Mouse (Mus musculus) myocyte (in vitro differentiated cells): ENCODE results near the gene Tra2b. TPM values are rescaled to one million over a fixed set of nuclear protein-coding genes. Genes with fewer than 3 reads are reported as not detected.

Source experiments
- H3K27me3 ChIP-seq: one replicate; pipeline ENCODE4 v1.6.1; 2011; ENCODE audit not compliant: control insufficient read depth, insufficient read depth, insufficient read length
- H3K36me3 ChIP-seq: one replicate; pipeline ENCODE4 v1.6.1; 2011; ENCODE audit not compliant: control insufficient read depth, insufficient read depth
- H3K4me2 ChIP-seq: one replicate; pipeline ENCODE4 v1.6.1; 2011; ENCODE audit warnings: low read depth, control low read depth
- H3K4me3 ChIP-seq: one replicate; pipeline ENCODE4 v1.5.1; 2011; ENCODE audit warnings: mild to moderate bottlenecking, control low read depth, moderate library complexity
- H3K79me2 ChIP-seq: one replicate; pipeline ENCODE4 v1.6.1; 2011; ENCODE audit not compliant: control insufficient read depth, insufficient read depth
- H3ac ChIP-seq: one replicate; pipeline ENCODE4 v1.6.1; 2011; ENCODE audit not compliant: control insufficient read depth, insufficient read length
- CEBPB ChIP-seq: IDR thresholded peaks from 2 replicates; pipeline ENCODE4 v1.6.1; 2011; ENCODE audit warnings: mild to moderate bottlenecking, moderate library complexity; ENCODE audit not compliant: poor library complexity, insufficient read depth, severe bottlenecking
- E2F4 ChIP-seq: IDR thresholded peaks from one replicate; pipeline ENCODE4 v1.6.1; 2011; ENCODE audit warnings: mild to moderate bottlenecking, control low read depth, moderate library complexity; ENCODE audit not compliant: insufficient read depth
- MAX ChIP-seq: IDR thresholded peaks from one replicate; pipeline ENCODE4 v1.6.1; 2011; ENCODE audit warnings: low read depth, mild to moderate bottlenecking, control low read depth
- MYOD1 ChIP-seq, 3 experiments: IDR thresholded peaks; one replicate each; pipeline ENCODE4 v1.6.1; 2011; ENCODE audit warnings: control low read depth in 2 of 3, low read depth in 2 of 3, mild to moderate bottlenecking in 2 of 3, moderate library complexity in 1 of 3; ENCODE audit not compliant: insufficient read length in 2 of 3, control insufficient read depth in 1 of 3
- MYOG ChIP-seq, 3 experiments: IDR thresholded peaks; one replicate each; pipeline ENCODE4 v1.6.1; 2011; ENCODE audit warnings: control low read depth in 2 of 3, low read depth in 2 of 3, mild to moderate bottlenecking in 2 of 3; ENCODE audit not compliant: insufficient read length in 2 of 3, control insufficient read depth in 1 of 3, insufficient read depth in 1 of 3
- POLR2A ChIP-seq: IDR thresholded peaks from one replicate; pipeline ENCODE4 v1.6.1; 2011; ENCODE audit warnings: low read depth, mild to moderate bottlenecking, control low read depth, moderate library complexity; ENCODE audit not compliant: insufficient read length
- POLR2AphosphoS2 ChIP-seq: IDR thresholded peaks from one replicate; pipeline ENCODE4 v1.6.1; 2011; ENCODE audit warnings: low read depth, control low read depth; ENCODE audit not compliant: insufficient read length
- REST ChIP-seq: IDR thresholded peaks from one replicate; pipeline ENCODE4 v1.6.1; 2011; ENCODE audit warnings: mild to moderate bottlenecking, control low read depth, moderate library complexity; ENCODE audit not compliant: insufficient read depth, insufficient read length
- SRF ChIP-seq: IDR thresholded peaks from one replicate; pipeline ENCODE4 v1.6.1; 2011; ENCODE audit warnings: low read depth; ENCODE audit not compliant: control insufficient read depth, insufficient read length
- TCF12 ChIP-seq: IDR thresholded peaks from one replicate; pipeline ENCODE4 v1.6.1; 2011; ENCODE audit warnings: mild to moderate bottlenecking, control low read depth; ENCODE audit not compliant: poor library complexity, insufficient read depth, severe bottlenecking
- TCF3 ChIP-seq: IDR thresholded peaks from one replicate; pipeline ENCODE4 v1.6.1; 2011; ENCODE audit warnings: low read depth, control low read depth; ENCODE audit not compliant: insufficient read length
- USF1 ChIP-seq: IDR thresholded peaks from one replicate; pipeline ENCODE4 v1.6.1; 2011; ENCODE audit warnings: low read depth, mild to moderate bottlenecking, control low read depth, moderate library complexity
- polyA plus RNA-seq: library from polyadenylated mRNA; unstranded; fragments of >200 nt; fragmentation: generic; extraction: Trizol; gene quantifications from one replicate; pipeline ENCODE4 v1.2.1, GENCODE M21; 2012; ENCODE audit warnings: missing spikeins

Gene Tra2b
- polyA plus RNA-seq, 1 experiment: 41.2 TPM

- H3K4me2 ChIP-seq: no peak overlapping the region
These were observed 9.3 kb upstream of the Tra2b start for GRCm38 (mm10) chr16:22275142-22275541.

DNA sequence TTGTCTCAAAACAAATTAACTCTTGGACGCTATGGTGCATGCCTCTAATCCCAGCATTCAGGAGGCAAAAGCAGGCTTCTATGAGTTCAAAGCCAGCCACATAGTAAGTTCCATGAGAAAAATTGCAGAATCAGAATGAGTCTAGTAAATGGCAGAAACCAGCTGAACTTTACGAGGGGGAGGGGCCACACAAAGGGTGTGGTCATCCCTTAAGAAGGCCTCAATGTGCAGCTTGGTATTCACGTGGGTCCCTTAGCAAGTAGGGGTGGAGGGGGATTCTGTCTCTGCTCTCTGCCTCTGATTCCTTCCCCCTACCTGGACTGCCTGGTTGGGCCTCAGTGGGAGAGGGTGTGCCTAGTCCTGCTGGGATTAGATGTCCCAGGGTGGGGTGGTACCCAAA, 4.7 kb upstream of the Tra2b start:
- H3K36me3 ChIP-seq: no peaks in the 10 kb centered on the region
- no peak overlapping the region for H3K4me2 ChIP-seq
- H3K4me3 ChIP-seq: no peak overlapping the region
- no peaks in the 10 kb centered on the region for H3K27me3 ChIP-seq
- TF ChIP-seq MYOG (IDR thresholded peaks at IDR 0.05; ENCODE audit: control insufficient read depth in 1 of 3, insufficient read depth in 1 of 3, insufficient read length in 2 of 3, low read depth in 2 of 3): no peak
- no peak for TF ChIP-seq MAX
- no peak for TF ChIP-seq CEBPB
- TF ChIP-seq MYOD1 (IDR thresholded peaks at IDR 0.05; ENCODE audit: control insufficient read depth in 1 of 3, insufficient read length in 2 of 3, low read depth in 2 of 3): no peak
- TF ChIP-seq POLR2AphosphoS2: no peak
- TF ChIP-seq E2F4: no peak
- TF ChIP-seq TCF12: no peak
- no peak for TF ChIP-seq SRF
- TF ChIP-seq POLR2A: no peak
- no peak for TF ChIP-seq USF1
- no peak for TF ChIP-seq REST
- TF ChIP-seq TCF3: no peak
- H3ac ChIP-seq: no peak overlapping the region
- H3K79me2 ChIP-seq: peaks cover 5% of the 10 kb centered on the region

More at GRCm38 (mm10) chr16:22275142-22275541, 9.3 kb upstream of the Tra2b start:
- no peaks in the 10 kb centered on the region for H3K27me3 ChIP-seq
- no peak overlapping the region for H3ac ChIP-seq
- no peaks in the 10 kb centered on the region for H3K36me3 ChIP-seq
- H3K79me2 ChIP-seq: no peaks in the 10 kb centered on the region
- TF ChIP-seq SRF (no peak), TCF12 (no peak), TCF3 (no peak), MAX (no peak), POLR2A (no peak), USF1 (no peak), POLR2AphosphoS2 (no peak), E2F4 (no peak), CEBPB (no peak), MYOD1 (IDR thresholded peaks at IDR 0.05; ENCODE audit: control insufficient read depth in 1 of 3, insufficient read length in 2 of 3, low read depth in 2 of 3) (no peak), REST (no peak), MYOG (IDR thresholded peaks at IDR 0.05; ENCODE audit: control insufficient read depth in 1 of 3, insufficient read depth in 1 of 3, insufficient read length in 2 of 3, low read depth in 2 of 3) (no peak)
- no peak overlapping the region for H3K4me3 ChIP-seq

GRCm38 (mm10) chr16:22266384-22266783, 579 bp upstream of the Tra2b start:
- no peak for TF ChIP-seq POLR2AphosphoS2
- TF ChIP-seq MAX: no peak
- TF ChIP-seq TCF12: no peak
- Histone ChIP-seq H3K4me3 (peak overlapping the region; percentile 95), H3K36me3 (no peaks in the 10 kb centered on the region), H3ac (peak overlapping the region; percentile 68), H3K4me2 (peak overlapping the region; percentile 73), H3K79me2 (peaks cover 46% of the 10 kb centered on the region), H3K27me3 (no peaks in the 10 kb centered on the region)

DNA sequence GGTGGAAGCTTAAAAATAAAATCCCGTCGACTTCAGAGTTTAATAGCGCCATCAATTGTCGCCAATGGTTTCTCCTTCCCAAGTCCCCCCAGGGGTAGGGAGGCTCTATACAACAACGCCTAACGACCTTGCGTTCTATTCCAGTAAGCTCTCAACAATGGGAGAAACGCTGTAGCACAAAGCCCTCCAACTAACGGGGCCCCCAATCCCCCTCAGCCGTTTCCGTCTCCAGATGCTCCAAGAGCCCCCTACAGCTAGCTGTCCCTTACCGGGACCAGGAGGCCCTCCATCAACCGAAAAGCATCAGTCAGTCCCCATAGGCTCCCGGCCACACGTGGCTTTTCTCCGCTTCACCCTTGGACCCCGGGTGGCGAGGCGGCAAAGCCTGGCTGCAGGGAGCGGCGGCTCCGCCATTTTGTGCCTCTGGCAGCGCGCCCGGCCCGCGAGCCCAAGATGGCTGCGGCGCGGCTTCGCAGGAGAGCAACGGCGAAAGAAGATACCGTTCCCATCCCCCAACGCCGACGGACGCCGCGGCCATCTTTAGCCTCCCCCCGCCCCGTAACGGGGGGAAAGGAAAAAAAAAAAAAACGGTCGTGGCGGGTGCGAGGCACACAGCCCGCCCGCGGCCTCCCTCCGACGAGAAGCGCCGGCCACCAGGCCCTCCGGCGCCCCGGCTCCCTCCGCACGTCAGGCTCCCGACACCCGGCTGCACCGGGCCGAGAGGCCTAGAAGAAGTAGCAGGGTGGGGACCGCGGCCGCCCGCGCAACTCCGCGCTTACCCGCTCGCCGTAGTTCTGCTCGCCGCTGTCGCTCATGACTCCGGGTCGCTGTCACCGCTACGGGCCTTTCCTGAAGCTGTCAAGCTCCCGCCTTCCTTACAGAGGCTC, 600 bp downstream of the Tra2b start:
- no peaks in the 10 kb centered on the region for H3K27me3 ChIP-seq
- peak overlapping the region; percentile 68 for H3ac ChIP-seq
- no peaks in the 10 kb centered on the region for H3K36me3 ChIP-seq
- TF ChIP-seq MYOD1 (IDR thresholded peaks at IDR 0.05; ENCODE audit: control insufficient read depth in 1 of 3, insufficient read length in 2 of 3, low read depth in 2 of 3) (no peak), MYOG (IDR thresholded peaks at IDR 0.05; ENCODE audit: control insufficient read depth in 1 of 3, insufficient read depth in 1 of 3, insufficient read length in 2 of 3, low read depth in 2 of 3) (peak in 1 of 3 experiments; percentile 0), POLR2AphosphoS2 (peak; percentile 24), POLR2A (peak; percentile 47), MAX (no peak)
- peak overlapping the region; percentile 96 for H3K4me2 ChIP-seq
- peak overlapping the region; percentile 95 for H3K4me3 ChIP-seq
- peaks cover 58% of the 10 kb centered on the region for H3K79me2 ChIP-seq

GRCm38 (mm10) chr16:22264232-22264961, 1.4 kb downstream of the Tra2b start:
- Histone ChIP-seq H3ac (peak overlapping the region; percentile 68), H3K79me2 (peaks cover 66% of the 10 kb centered on the region), H3K27me3 (no peaks in the 10 kb centered on the region), H3K36me3 (no peaks in the 10 kb centered on the region), H3K4me3 (peak overlapping the region; percentile 95), H3K4me2 (peak overlapping the region; percentile 96)
- TF ChIP-seq TCF12 (no peak), MYOG (IDR thresholded peaks at IDR 0.05; ENCODE audit: control insufficient read depth in 1 of 3, insufficient read depth in 1 of 3, insufficient read length in 2 of 3, low read depth in 2 of 3) (no peak), USF1 (peak; percentile 61), MAX (no peak)
